Comparison of ENCODE assay signal across 9 mouse cellular contexts in the genomic region with DNA sequence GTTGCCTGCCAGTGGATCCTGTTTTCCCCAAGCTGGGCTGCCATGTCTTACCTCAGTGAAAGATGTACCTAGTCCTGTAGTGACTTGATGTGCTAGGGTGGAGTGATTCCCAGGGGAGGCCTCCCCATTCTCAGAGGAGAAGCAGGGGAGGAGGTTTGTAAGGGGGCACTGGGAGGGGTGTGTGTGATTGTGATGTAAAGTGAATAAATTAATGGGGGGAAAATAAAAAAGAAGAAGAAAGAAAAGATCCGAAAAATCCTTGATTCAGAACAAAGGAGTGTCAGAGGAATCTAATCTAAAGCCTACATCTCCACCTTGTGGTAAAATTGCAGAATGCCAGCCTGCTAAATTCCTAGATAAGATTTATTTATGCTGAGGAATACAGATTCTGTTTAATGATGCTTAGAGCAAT. TPM values are rescaled to one million over a fixed set of nuclear protein-coding genes. Genes with fewer than 3 reads are reported as not detected.
A peak's percentile ranks its signal among the peaks of the same experiment; 100 is the strongest.
DNase-seq lines count a peak whose midpoint lies in the region; ATAC-seq and TF ChIP-seq lines count a peak whose summit lies in the region.
"Had no signal": no experiment of that assay in that cellular context is flagged by ENCODE, and none has a peak within 500 bp of the region (broad histone marks: within the 10 kb centered on the region; RNA-seq: fewer than 3 reads in every experiment).

No protein-coding gene starts in this region.

- no peak overlapping the region for H3K4me3 ChIP-seq in embryonic facial prominence, embryonic 10.5 days
- H3K4me3 ChIP-seq in hindbrain, embryonic 15.5 days, result no peak overlapping the region
- no peak overlapping the region for H3K4me3 ChIP-seq in lung, postnatal 0 days (ENCODE audit: low read depth, low read length)
- H3K4me3 ChIP-seq: erythroblast, embryonic 14.5 days had no signal

- H3K36me3 ChIP-seq in embryonic facial prominence, embryonic 10.5 days (replicated peaks), result no peaks in the 10 kb centered on the region
- no peaks in the 10 kb centered on the region for H3K36me3 ChIP-seq in hindbrain, embryonic 15.5 days
- no peaks in the 10 kb centered on the region for H3K36me3 ChIP-seq in lung, postnatal 0 days (ENCODE audit: insufficient read depth, low read length)

- DNase-seq in left cerebral cortex, adult 11 months (ENCODE audit: low spot score), result peak; percentile 40
- DNase-seq in left cerebral cortex, postnatal 36 days (ENCODE audit: low spot score in 2 of 2), result no peak
- DNase-seq in MN1 (ENCODE audit: low spot score), result peak; percentile 80
- DNase-seq in embryonic facial prominence, embryonic 10.5 days (ENCODE audit: low spot score), result peak; percentile 46
- peak; percentile 81 for DNase-seq in lung, postnatal 0 days (ENCODE audit: low spot score)
- peak; percentile 38 for DNase-seq in retina, postnatal 7 days (ENCODE audit: low read depth, low spot score)
- DNase-seq in spleen, postnatal 10 days (ENCODE audit: low spot score in 2 of 2), result no peak

- ATAC-seq in hindbrain, embryonic 15.5 days (ENCODE audit: low FRiP score, low read depth), result no peak; the same call in 1 of the 2 replicates
- ATAC-seq in lung, postnatal 0 days, result no peak

- peak overlapping the region; percentile 44; the same call in 1 of the 2 replicates for H3K9ac ChIP-seq in hindbrain, embryonic 15.5 days
- no peak overlapping the region for H3K9ac ChIP-seq in lung, postnatal 0 days (replicated peaks; ENCODE audit: low read depth)

- peak overlapping the region; percentile 90 for H3K27ac ChIP-seq in embryonic facial prominence, embryonic 10.5 days (replicated peaks)
- H3K27ac ChIP-seq in hindbrain, embryonic 15.5 days (replicated peaks), result peak overlapping the region; percentile 78
- H3K27ac ChIP-seq in lung, postnatal 0 days (ENCODE audit: low read length), result no peak overlapping the region

- H3K4me2 ChIP-seq in hindbrain, embryonic 15.5 days, result peak overlapping the region; percentile 25
- H3K4me2 ChIP-seq in lung, postnatal 0 days (replicated peaks; ENCODE audit: low read depth, low read length), result no peak overlapping the region

- intact Hi-C loops in left cerebral cortex, postnatal 36 days (cut with DNase I), result loop anchor here (2.0 to 5.0 kb wide), 3 partner anchors 51 to 206 kb away; no protein-coding TSS in a partner anchor

- TF ChIP-seq EP300 in lung, postnatal 0 days (IDR thresholded peaks at IDR 0.05), result 0 out of 2 replicates have a peak, but pooled peaks have one; percentile 17

- H3K9me3 ChIP-seq in embryonic facial prominence, embryonic 10.5 days, result no peaks in the 10 kb centered on the region
- H3K9me3 ChIP-seq in hindbrain, embryonic 15.5 days, result no peaks in the 10 kb centered on the region
- H3K9me3 ChIP-seq in lung, postnatal 0 days (ENCODE audit: low read length), result no peaks in the 10 kb centered on the region

- no peaks in the 10 kb centered on the region for H3K27me3 ChIP-seq in embryonic facial prominence, embryonic 10.5 days (replicated peaks; ENCODE audit: low read depth, poor library complexity, severe bottlenecking)
- H3K27me3 ChIP-seq in hindbrain, embryonic 15.5 days, result no peaks in the 10 kb centered on the region
- no peaks in the 10 kb centered on the region for H3K27me3 ChIP-seq in lung, postnatal 0 days (replicated peaks; ENCODE audit: insufficient read depth, low read length)

- WGBS in embryonic facial prominence, embryonic 10.5 days, result 23% methylated on average over 1 of the region's 1 CpGs
- 0% methylated on average over 1 of the region's 1 CpGs for WGBS in hindbrain, embryonic 15.5 days
- WGBS in lung, postnatal 0 days, result 2% methylated on average over 1 of the region's 1 CpGs

- TF ChIP-seq CTCF in lung, postnatal 0 days (IDR thresholded peaks at IDR 0.05), result peak; percentile 81

- no peaks in the 10 kb centered on the region for H3K4me1 ChIP-seq in embryonic facial prominence, embryonic 10.5 days
- H3K4me1 ChIP-seq in hindbrain, embryonic 15.5 days (replicated peaks), result peaks cover 5% of the 10 kb centered on the region
- no peaks in the 10 kb centered on the region for H3K4me1 ChIP-seq in lung, postnatal 0 days (ENCODE audit: insufficient read depth, low read depth, low read length)

RNA-seq across cellular contexts. Expression of a gene that starts 24.9 kb away (rescaled TPM):
- 100 to 1,000 TPM; 102 to 144 TPM for total RNA-seq in left cerebral cortex, postnatal 36 days (2021)
- polyA plus RNA-seq in embryonic facial prominence, embryonic 10.5 days (2016; fragmentation: Nextera tagmentation; extraction: Ambion mirVana), result 50.4 and 54.1 TPM in 2 replicates
- polyA plus RNA-seq in hindbrain, embryonic 15.5 days (2015; fragmentation: Nextera tagmentation; extraction: Ambion mirVana), result 68.6 and 75.7 TPM in 2 replicates
- 22.1 and 24.5 TPM in 2 replicates for polyA plus RNA-seq in lung, postnatal 0 days (2015; fragmentation: Nextera tagmentation; extraction: Ambion mirVana)

RNA-seq across cellular contexts. Expression of a gene that starts 38.0 kb away (rescaled TPM):
- 100 to 1,000 TPM; 169 to 193 TPM for total RNA-seq in left cerebral cortex, postnatal 36 days (2021)
- 223 and 224 TPM in 2 replicates for polyA plus RNA-seq in embryonic facial prominence, embryonic 10.5 days (2016; fragmentation: Nextera tagmentation; extraction: Ambion mirVana)
- polyA plus RNA-seq in hindbrain, embryonic 15.5 days (2015; fragmentation: Nextera tagmentation; extraction: Ambion mirVana), result 176 and 179 TPM in 2 replicates
- polyA plus RNA-seq in lung, postnatal 0 days (2015; fragmentation: Nextera tagmentation; extraction: Ambion mirVana), result 141 and 154 TPM in 2 replicates

RNA-seq across cellular contexts. Expression of a gene that starts 41.0 kb away (rescaled TPM):
- 10 to 100 TPM; 77.2 to 81.6 TPM for total RNA-seq in left cerebral cortex, postnatal 36 days (2021)
- polyA plus RNA-seq in embryonic facial prominence, embryonic 10.5 days (2016; fragmentation: Nextera tagmentation; extraction: Ambion mirVana), result 169 and 185 TPM in 2 replicates
- polyA plus RNA-seq in hindbrain, embryonic 15.5 days (2015; fragmentation: Nextera tagmentation; extraction: Ambion mirVana), result 126 and 130 TPM in 2 replicates
- 47.3 and 49.7 TPM in 2 replicates for polyA plus RNA-seq in lung, postnatal 0 days (2015; fragmentation: Nextera tagmentation; extraction: Ambion mirVana)

RNA-seq across cellular contexts. Expression of a gene that starts 52.9 kb away (rescaled TPM):
- total RNA-seq in left cerebral cortex, postnatal 36 days (2021), result 10 to 100 TPM; 68.5 to 73.5 TPM
- 53.3 and 54.0 TPM in 2 replicates for polyA plus RNA-seq in embryonic facial prominence, embryonic 10.5 days (2016; fragmentation: Nextera tagmentation; extraction: Ambion mirVana)
- polyA plus RNA-seq in hindbrain, embryonic 15.5 days (2015; fragmentation: Nextera tagmentation; extraction: Ambion mirVana), result 70.9 and 77.1 TPM in 2 replicates
- polyA plus RNA-seq in lung, postnatal 0 days (2015; fragmentation: Nextera tagmentation; extraction: Ambion mirVana), result 25.6 and 28.6 TPM in 2 replicates

RNA-seq across cellular contexts. Expression of a gene that starts 56.6 kb away (rescaled TPM):
- under 1 TPM; 0.39 to 0.63 TPM for total RNA-seq in left cerebral cortex, postnatal 36 days (2021)
- polyA plus RNA-seq in embryonic facial prominence, embryonic 10.5 days (2016; fragmentation: Nextera tagmentation; extraction: Ambion mirVana), result 0.29 and 0.41 TPM in 2 replicates
- polyA plus RNA-seq in hindbrain, embryonic 15.5 days (2015; fragmentation: Nextera tagmentation; extraction: Ambion mirVana), result 0.46 and 0.52 TPM in 2 replicates
- 3.9 and 4.1 TPM in 2 replicates for polyA plus RNA-seq in lung, postnatal 0 days (2015; fragmentation: Nextera tagmentation; extraction: Ambion mirVana)

Comparison
In these comparisons a context has a peak if more than half of its experiments do, and no peak if none do; other contexts are left out.
1. DNase-seq: peak in left cerebral cortex, adult 11 months (single experiment), MN1 (single experiment), embryonic facial prominence, embryonic 10.5 days (single experiment), lung, postnatal 0 days (single experiment) and retina, postnatal 7 days (single experiment); none in left cerebral cortex, postnatal 36 days (0 of 2) and spleen, postnatal 10 days (0 of 2).